ENCODE assay signal across 1 mouse cellular context in genomic region chr11:43492663-43493062, GRCm38 (mm10).
TF ChIP-seq lines count a peak whose summit lies in the region.

No protein-coding gene starts in this region.

TF ChIP-seq in MEL, 35 proteins besides CTCF, POLR2A, EP300 and RAD21 (continued from another document):
- TF ChIP-seq HCFC1 (IDR thresholded peaks at IDR 0.05; ENCODE audit: low read depth, low read length) (no peak), SMC3 (IDR thresholded peaks at IDR 0.05; ENCODE audit: low read depth, low read length) (peak; percentile 77), NRF1 (IDR thresholded peaks at IDR 0.05; ENCODE audit: insufficient read depth, low read depth, low read length, poor library complexity, severe bottlenecking) (no peak)
